Mouse (Mus musculus): Measurements from ENCODE around the gene Epdr1.

Epdr1 gene

GRCm38 (mm10) chr13:19619216-19619927 is at the start of gene Epdr1:
Gene Epdr1 (minus strand): TSS chr13:19619927.
- DNase-seq (ENCODE audit: inconsistent ontology term), result peak; percentile 84

- DNase-seq (ENCODE audit: inconsistent ontology term), result no peak
These were observed 48.8 kb upstream of the Epdr1 start for GRCm38 (mm10) chr13:19668355-19669140.

DNA sequence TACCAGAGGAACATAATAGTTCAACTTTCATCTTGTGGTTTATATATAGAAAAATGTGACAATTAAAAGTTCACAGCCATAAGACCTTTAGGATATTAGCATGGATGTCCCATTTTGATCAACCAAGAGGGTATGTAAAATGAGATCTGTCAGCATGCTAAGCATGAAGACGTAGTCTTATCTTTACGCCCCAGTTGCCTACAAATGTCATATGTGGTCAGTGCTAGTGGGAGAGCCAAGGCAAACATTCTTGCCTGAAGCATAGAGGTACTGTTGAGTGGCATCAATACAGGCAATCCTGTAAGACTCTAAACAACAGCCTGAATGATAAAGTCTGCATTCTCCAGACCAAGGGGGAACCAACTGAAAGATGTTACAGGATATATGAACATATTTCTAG is 32.7 kb upstream of the Epdr1 start:
- no peak for DNase-seq (ENCODE audit: inconsistent ontology term)

GRCm38 (mm10) chr13:19649824-19650223 is 30.1 kb upstream of the Epdr1 start:
- no peak for DNase-seq (ENCODE audit: inconsistent ontology term)

GRCm38 (mm10) chr13:19644225-19644624 is 24.5 kb upstream of the Epdr1 start:
- no peak for DNase-seq (ENCODE audit: inconsistent ontology term)

DNA sequence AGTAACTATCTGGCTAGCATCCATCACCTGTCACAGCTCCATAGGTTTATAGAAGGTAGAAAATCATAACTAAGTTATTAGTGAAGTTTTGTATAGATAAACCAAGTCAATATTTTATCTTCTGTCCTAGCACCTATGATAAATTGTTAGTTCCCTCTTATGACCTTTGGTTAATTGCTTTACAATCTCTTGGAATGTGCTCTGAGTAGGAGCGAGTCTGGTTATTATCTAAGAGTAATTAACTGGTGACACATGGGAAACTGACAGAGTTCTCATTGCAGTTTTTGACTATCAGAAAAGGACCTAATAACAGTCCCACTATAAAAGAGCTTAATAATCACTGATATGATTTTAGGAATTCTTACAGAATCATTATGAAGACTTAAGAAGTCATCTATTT is 23.8 kb upstream of the Epdr1 start:
- DNase-seq (ENCODE audit: inconsistent ontology term), result no peak

DNA sequence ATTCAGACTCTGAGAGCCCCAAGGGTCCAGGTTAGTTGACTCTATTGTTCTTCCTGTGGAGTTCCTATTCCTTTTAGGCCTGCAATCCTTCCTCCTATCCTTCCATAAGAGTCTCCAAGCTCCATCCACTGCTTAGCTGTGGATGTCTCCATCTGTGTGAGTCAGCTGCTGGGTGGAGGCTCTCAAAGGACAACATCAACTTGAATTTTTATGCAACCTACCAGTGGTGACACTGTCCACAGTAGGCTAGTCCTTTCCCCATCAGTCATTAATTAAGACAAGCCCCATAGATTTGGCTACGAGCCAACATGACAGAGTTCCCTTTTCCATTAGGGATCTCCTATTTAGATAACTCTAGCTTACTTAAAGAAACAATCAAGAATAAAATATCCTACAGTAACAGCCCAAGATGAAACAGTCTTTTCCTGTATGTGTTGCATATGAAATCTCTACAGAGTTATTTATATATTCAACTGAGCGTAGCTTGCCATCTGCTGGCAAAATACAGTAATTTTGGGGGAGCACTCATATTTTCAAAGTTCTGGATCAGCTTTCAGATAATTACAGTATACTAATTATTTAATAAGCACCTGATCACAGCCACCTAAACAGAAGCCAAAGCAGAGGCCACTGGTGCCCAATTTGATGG is 20.6 kb upstream of the Epdr1 start:
- DNase-seq (ENCODE audit: inconsistent ontology term), result no peak

- peak; percentile 33 for DNase-seq (ENCODE audit: inconsistent ontology term)
These were observed 16.4 kb upstream of the Epdr1 start for GRCm38 (mm10) chr13:19636131-19636530.

- no peak for DNase-seq (ENCODE audit: inconsistent ontology term)
These were observed 11.3 kb upstream of the Epdr1 start for GRCm38 (mm10) chr13:19630768-19631709.

DNA sequence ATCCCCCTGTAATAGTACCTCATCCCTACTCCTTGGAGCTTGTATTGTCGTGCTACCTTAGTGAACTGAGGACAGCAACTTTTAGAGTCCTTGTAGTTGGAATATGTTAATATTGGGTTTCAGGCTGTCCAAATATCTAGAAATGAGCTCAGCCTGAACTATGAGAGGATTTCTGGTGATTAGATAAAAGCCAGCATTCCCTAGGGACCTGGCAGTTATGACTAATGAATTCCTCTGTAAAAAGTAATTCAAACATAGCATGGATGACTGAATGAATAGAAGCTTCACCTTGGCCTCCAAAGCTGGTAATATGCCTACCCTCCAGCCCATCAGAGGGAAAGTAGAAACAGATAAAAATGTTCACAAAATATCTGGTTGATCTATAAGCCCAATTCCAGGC is 6.7 kb upstream of the Epdr1 start:
- peak; percentile 83 for DNase-seq (ENCODE audit: inconsistent ontology term)

- DNase-seq (ENCODE audit: inconsistent ontology term), result no peak
These were observed 5.0 kb upstream of the Epdr1 start for GRCm38 (mm10) chr13:19624632-19625320.

DNA sequence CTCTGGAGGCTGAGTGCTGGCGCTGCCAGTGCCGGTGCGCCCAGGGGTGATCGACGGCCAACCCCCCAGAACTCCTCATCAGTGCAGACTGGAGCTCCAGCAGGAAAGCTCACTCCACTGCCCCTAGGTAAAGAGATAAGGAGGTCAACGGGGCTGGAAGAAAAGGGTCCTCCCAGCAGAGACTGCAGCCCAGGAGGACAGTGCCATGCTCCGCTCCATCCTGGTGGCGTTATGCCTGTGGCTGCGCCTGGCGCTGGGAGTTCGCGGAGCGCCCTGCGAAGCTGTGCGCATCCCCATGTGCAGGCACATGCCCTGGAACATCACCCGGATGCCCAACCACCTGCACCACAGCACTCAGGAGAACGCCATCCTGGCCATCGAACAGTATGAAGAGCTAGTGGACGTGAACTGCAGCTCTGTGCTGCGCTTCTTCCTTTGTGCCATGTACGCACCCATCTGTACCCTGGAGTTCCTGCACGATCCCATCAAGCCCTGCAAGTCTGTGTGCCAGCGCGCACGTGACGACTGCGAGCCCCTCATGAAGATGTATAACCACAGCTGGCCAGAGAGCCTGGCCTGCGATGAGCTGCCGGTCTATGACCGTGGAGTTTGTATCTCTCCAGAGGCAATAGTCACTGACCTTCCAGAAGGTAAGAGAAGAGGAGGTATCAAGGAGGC is 3.6 kb upstream of the Epdr1 start:
- DNase-seq (ENCODE audit: inconsistent ontology term), result no peak

DNA sequence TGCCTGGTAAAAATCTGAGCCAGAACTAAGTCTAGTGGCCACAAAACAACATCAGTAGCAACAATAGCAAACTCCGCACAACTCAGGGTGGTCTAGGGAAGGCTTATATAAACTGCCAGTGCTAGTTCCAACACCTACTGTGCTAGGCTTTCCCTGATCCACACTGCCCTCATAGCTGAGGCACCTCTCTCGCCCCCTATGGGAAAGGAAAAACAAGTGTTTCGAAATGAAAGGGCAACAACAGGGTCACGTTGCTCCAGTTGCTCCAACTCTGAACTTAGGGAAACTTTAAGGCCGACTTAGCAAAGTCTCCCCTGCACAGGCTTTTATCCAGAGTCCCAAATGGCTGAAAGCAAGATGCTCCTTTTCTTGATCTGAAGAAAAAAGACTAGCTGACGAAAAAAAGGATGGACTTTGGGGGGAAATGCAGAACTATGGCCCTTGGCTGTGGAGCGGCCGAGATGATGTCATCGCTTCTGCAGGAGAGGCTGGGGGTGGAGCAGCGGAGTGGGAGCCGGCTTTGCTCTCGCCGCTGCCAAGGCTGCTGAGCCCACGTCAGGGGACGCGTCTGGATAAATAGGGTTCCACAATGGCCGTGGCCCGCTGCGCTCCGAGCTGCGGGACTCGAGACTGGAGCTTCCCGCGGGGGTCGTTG is 3.0 kb upstream of the Epdr1 start, which contains the start of gene Sfrp4:
Sfrp4 (plus strand) TSS at position 532 of the 655 bp plus-strand sequence.
- DNase-seq (ENCODE audit: inconsistent ontology term), result peak; percentile 77

DNA sequence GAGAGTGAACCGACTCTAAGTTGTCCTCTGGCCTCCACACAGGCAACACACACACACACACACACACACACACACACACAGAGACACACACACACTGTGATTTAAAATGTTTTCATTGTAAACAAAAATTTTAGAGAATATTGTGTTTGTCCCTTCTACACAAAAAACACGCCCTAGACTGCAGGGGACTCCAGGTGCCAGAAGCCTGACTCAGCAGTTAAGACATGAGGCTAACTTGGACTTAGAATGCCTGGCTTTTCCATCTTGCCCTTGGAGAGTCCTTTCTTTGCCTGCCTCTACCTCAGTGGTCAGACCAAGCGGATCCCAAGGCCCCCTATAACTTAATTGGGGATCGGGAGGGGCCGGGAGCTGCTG is 899 bp downstream of the Epdr1 start:
- no peak for DNase-seq (ENCODE audit: inconsistent ontology term)

GRCm38 (mm10) chr13:19618081-19618480 is 1.6 kb downstream of the Epdr1 start:
- no peak for DNase-seq (ENCODE audit: inconsistent ontology term)

DNA sequence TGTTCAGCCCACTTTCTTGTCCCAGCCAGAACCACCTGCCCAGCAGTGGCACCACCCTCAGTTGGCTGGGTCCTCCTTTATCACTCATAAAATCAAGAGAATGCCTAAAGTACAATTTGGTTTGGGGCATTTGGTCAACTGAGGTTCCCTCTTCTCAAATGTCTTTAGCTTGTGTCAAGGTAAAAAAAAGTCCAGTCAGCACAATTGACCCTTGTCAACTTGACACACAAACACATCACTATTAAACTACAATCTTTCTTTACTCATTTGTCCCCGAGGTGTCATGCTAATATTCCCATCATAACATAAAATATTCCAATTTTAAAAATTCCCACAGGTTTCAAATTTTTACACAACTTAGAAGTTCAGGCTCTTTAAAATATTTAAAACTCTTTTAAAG is 5.4 kb downstream of the Epdr1 start:
- no peak for DNase-seq (ENCODE audit: inconsistent ontology term)

DNA sequence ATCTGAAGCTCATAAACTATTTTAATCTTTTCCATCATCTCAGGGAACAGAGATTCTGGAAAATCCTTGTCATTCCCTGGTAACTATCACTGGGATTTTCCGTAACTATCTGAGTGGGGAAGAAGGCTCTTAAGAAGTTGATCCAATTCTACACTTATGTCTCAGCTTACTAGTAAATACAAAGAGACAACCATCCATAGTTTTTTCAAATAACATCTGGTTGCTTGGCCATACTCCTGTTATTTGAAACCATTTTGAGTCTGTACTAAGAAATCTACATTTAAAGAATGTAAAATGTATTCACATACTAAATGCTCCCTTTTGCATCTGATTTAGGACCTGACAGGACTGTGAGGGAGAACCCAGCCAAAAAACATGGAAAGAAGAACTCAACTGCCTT is 6.3 kb downstream of the Epdr1 start:
- no peak for DNase-seq (ENCODE audit: inconsistent ontology term)

DNA sequence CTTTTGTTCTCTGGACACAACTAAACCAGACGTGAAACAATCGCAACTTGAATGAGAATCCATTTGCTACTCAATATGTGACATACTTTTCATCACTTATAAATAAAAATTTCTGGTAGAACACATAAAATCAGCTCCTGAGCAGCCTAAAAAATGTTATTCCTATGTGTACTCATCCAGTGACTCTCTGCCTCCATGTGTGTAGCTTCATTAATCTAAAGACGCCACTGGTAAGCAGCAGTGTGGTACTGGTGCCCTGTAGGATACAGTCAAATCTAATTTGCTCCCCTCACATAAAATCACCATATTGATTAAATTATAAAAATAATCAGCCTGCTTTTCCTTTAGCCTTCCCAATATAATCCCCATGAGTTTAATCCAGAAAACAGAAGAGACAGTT is 6.8 kb downstream of the Epdr1 start:
- DNase-seq (ENCODE audit: inconsistent ontology term), result no peak

- peak; percentile 58 for DNase-seq (ENCODE audit: inconsistent ontology term)
These were observed 7.4 kb downstream of the Epdr1 start for GRCm38 (mm10) chr13:19612348-19612747.

DNA sequence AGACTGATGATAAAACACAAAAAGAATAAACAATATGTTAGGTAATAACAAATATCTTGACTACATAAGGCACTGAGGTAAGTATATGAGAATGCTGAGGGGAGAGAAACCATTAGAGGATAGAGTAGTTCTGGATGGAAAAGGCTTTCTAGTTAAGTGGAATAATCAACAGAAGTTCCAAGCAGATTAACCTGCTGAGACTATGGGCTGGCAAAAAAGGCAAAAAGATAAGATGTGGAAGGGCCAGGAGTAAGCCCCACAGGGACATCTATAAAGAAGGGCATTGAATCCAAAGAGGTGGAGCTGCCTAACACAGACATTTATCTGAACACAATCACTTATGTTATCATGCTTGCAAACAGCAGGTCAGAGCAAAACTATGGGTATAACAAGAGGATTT is 11.6 kb downstream of the Epdr1 start:
- DNase-seq (ENCODE audit: inconsistent ontology term), result no peak

Measured in Muller cell, postnatal 12 days (primary cell).